Mouse (Mus musculus) CH12.LX (cell line): ENCODE measurements around the gene Col25a1.

ENCODE experiments used
- CHD2 ChIP-seq: IDR thresholded peaks from 2 replicates; pipeline ENCODE4 v1.6.1; 2011; ENCODE audit warnings: low read length, improper control_type of control experiment
- CTCF ChIP-seq, 2 experiments: IDR thresholded peaks in 1 of 2; conservative IDR thresholded peaks in 1 of 2; 2 replicates each; pipeline ENCODE4 v1.5.1; 2011 to 2012; ENCODE audit warnings: low read depth in 2 of 2, low read length in 2 of 2, improper control_type of control experiment in 1 of 2, inconsistent platforms in 1 of 2, mild to moderate bottlenecking in 1 of 2, moderate library complexity in 1 of 2
- E2F4 ChIP-seq: IDR thresholded peaks from 2 replicates; pipeline ENCODE4 v1.6.1; 2011; ENCODE audit warnings: low read depth, low read length, improper control_type of control experiment; ENCODE audit not compliant: insufficient replicate concordance
- EP300 ChIP-seq: IDR thresholded peaks from 2 replicates; pipeline ENCODE4 v1.6.1; 2011; ENCODE audit warnings: low read length, improper control_type of control experiment
- IRF4 ChIP-seq: IDR thresholded peaks from 2 replicates; pipeline ENCODE4 v1.6.1; 2014; ENCODE audit warnings: low read depth, mild to moderate bottlenecking, inconsistent platforms, low read length, improper control_type of control experiment
- MAX ChIP-seq: IDR thresholded peaks from 2 replicates; pipeline ENCODE4 v1.6.1; 2011; ENCODE audit warnings: low read length, improper control_type of control experiment
- POLR2A ChIP-seq: IDR thresholded peaks from 2 replicates; pipeline ENCODE4 v1.6.1; 2011; ENCODE audit warnings: low read depth, mild to moderate bottlenecking, improper control_type of control experiment, low read length
- SIN3A ChIP-seq: IDR thresholded peaks from 2 replicates; pipeline ENCODE4 v1.6.1; 2012; ENCODE audit warnings: low read length, improper control_type of control experiment, inconsistent platforms
- UBTF ChIP-seq: IDR thresholded peaks from 2 replicates; pipeline ENCODE4 v1.6.1; 2012; ENCODE audit warnings: low read depth, mild to moderate bottlenecking, inconsistent platforms, low read length, improper control_type of control experiment, moderate library complexity
- USF1 ChIP-seq: IDR thresholded peaks from 2 replicates; pipeline ENCODE4 v1.6.1; 2014; ENCODE audit warnings: low read depth, mild to moderate bottlenecking, inconsistent platforms, low read length, improper control_type of control experiment
- USF2 ChIP-seq: conservative IDR thresholded peaks from 2 replicates; pipeline ENCODE4 v1.6.1; 2011; ENCODE audit warnings: low read depth, low read length, improper control_type of control experiment
- ZMIZ1 ChIP-seq: IDR thresholded peaks from 2 replicates; pipeline ENCODE4 v1.6.1; 2012; ENCODE audit warnings: low read depth, mild to moderate bottlenecking, inconsistent platforms, low read length, improper control_type of control experiment

GRCm38 (mm10) chr3:130193450-130193849 lies 62.1 kb downstream of the Col25a1 start:
- TF ChIP-seq CTCF (conservative IDR thresholded peaks at IDR 0.05 in 1 of 2, IDR thresholded peaks at IDR 0.05 in 1 of 2; ENCODE audit: low read depth in 2 of 2, low read length in 2 of 2) (no peak), MAX (no peak), ZMIZ1 (no peak), SIN3A (no peak), EP300 (no peak), USF2 (no peak), POLR2A (no peak), USF1 (no peak), CHD2 (no peak), E2F4 (no peak), IRF4 (no peak), UBTF (no peak)
